8 mouse cellular contexts compared by ENCODE assay signal in genomic region chr17:57334761-57335150, GRCm38 (mm10). TPM values are rescaled to one million over a fixed set of nuclear protein-coding genes. Genes with fewer than 3 reads are reported as not detected.
A peak's percentile ranks its signal among the peaks of the same experiment; 100 is the strongest.
DNase-seq lines count a peak whose midpoint lies in the region; ATAC-seq and TF ChIP-seq lines count a peak whose summit lies in the region.

No protein-coding gene starts in this region.

- ATAC-seq in Patski = no peak
- peak; percentile 61 for ATAC-seq in hindbrain, embryonic 16.5 days

- peak; percentile 93 for TF ChIP-seq CTCF in Patski (IDR thresholded peaks at IDR 0.05)

- no peak for DNase-seq in Patski (ENCODE audit: low read depth, low spot score)
- DNase-seq in cerebellum, postnatal 10 days = peak; percentile 93 to 96
- peak; percentile 61 to 81 for DNase-seq in frontal cortex, postnatal 14 days (ENCODE audit: low spot score in 2 of 2)
- peak; percentile 74 to 78 for DNase-seq in layer of hippocampus, postnatal 36 days
- DNase-seq in lung, postnatal 4 days = peak; percentile 85 to 92
- peak; percentile 86 for DNase-seq in retina, postnatal 1 day
- peak; percentile 70 to 84 for DNase-seq in urinary bladder, adult 18-20 months (ENCODE audit: low spot score in 2 of 2)

- 7% methylated on average over 16 of the region's 16 CpGs for WGBS in hindbrain, embryonic 16.5 days

- H3K4me3 ChIP-seq in hindbrain, embryonic 16.5 days (ENCODE audit: low read length) = no peak overlapping the region

- CTCF ChIA-PET in Patski (lab: Charles Lee) = interaction anchor here (0.6 to 2.2 kb wide), 25 partner anchors 10 to 285 kb away, joined by 3 to 18 read pairs (median 3); partner anchors contain the start of gene Gpr108

- H3K4me2 ChIP-seq in hindbrain, embryonic 16.5 days (ENCODE audit: low read length) = peak overlapping the region; percentile 35

- POLR2A ChIA-PET in Patski (lab: Charles Lee) = no interaction called here

- H3K4me1 ChIP-seq in hindbrain, embryonic 16.5 days (ENCODE audit: control insufficient read depth, insufficient read depth, low read depth, low read length) = no peaks in the 10 kb centered on the region

- H3K27ac ChIP-seq in hindbrain, embryonic 16.5 days (ENCODE audit: low read depth, low read length) = no peak overlapping the region

- H3K9me3 ChIP-seq in hindbrain, embryonic 16.5 days (ENCODE audit: control insufficient read depth, low read length) = no peaks in the 10 kb centered on the region

- no peak overlapping the region for H3K9ac ChIP-seq in hindbrain, embryonic 16.5 days (ENCODE audit: low read depth, low read length)

- peaks cover 15% of the 10 kb centered on the region for H3K27me3 ChIP-seq in Patski
- no peaks in the 10 kb centered on the region for H3K27me3 ChIP-seq in hindbrain, embryonic 16.5 days (replicated peaks; ENCODE audit: control insufficient read depth, insufficient read depth, low read length)

- H3K36me3 ChIP-seq in hindbrain, embryonic 16.5 days (ENCODE audit: control insufficient read depth, insufficient read depth, low read length) = no peaks in the 10 kb centered on the region

- in situ Hi-C loops in Patski (cut with MboI; ENCODE audit: low pct_unique_long_range_greater_than_20kb) = loop anchor here (5.0 to 10.0 kb wide), 4 partner anchors 47 to 340 kb away; partner anchors contain the start of genes Alkbh7 and Clpp

RNA-seq across cellular contexts. Expression of gene Adgre1, which starts 23.7 kb away (rescaled TPM):
- not detected for polyA plus RNA-seq in Patski (2021)
- 3.5 and 5.1 TPM in 2 replicates for polyA plus RNA-seq in hindbrain, embryonic 16.5 days (2015; fragmentation: Nextera tagmentation; extraction: Ambion mirVana)
- total RNA-seq in layer of hippocampus, postnatal 36 days (2021) = 1 to 10 TPM; 5.2 to 5.6 TPM

RNA-seq across cellular contexts. Expression of gene Vav1, which starts 55.9 kb away (rescaled TPM):
- polyA plus RNA-seq in Patski (2021) = not detected
- 1.4 and 1.7 TPM in 2 replicates for polyA plus RNA-seq in hindbrain, embryonic 16.5 days (2015; fragmentation: Nextera tagmentation; extraction: Ambion mirVana)
- total RNA-seq in layer of hippocampus, postnatal 36 days (2021) = 1 to 10 TPM; 3.0 to 3.7 TPM
